Mouse (Mus musculus) E14TG2a.4 (cell line): ENCODE measurements at regions not wholly inside any gene's neighbourhood (a gene's known extent, or its start where the extent isn't known, plus 50 kb on each side); places are given as distances from the start of the nearest gene placed in this dataset.

Experiments
- CTCF ChIP-seq: conservative IDR thresholded peaks from 2 replicates; pipeline ENCODE4 v1.5.1; 2014; ENCODE audit warnings: low read length
- POU5F1 ChIP-seq: IDR thresholded peaks from 2 replicates; pipeline ENCODE4 v1.6.1; 2014; ENCODE audit warnings: low read length, borderline replicate concordance

DNA sequence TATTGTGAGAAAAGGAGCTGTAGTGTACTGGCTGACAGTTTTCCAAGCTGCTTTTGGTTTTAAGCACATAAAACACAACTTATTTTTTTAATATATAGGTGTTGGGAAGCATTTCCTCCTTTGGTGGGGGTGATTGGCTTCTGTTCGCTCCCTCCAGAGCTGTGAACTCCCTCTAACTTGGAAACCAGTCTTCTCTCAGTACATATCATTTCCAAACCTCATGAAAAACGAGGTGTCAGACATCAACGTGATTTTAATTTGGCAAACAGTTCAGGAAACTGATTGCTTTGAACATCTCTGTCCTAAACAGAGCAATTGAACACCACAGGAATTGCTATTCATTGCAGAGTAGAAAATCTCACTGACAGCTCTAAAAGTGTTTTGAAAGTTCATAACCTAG lies 238.6 kb downstream of the Adgrg6 start:
- no peak for TF ChIP-seq CTCF
- no peak for TF ChIP-seq POU5F1
